Mouse (Mus musculus): ENCODE data around the gene Zfp729a. TPM values are rescaled to one million over a fixed set of nuclear protein-coding genes. Genes with fewer than 3 reads are reported as not detected.
A peak's percentile ranks its signal among the peaks of the same experiment; 100 is the strongest.
"Not testable (repeated sequence)": the region's sequence is repeated elsewhere in the genome, so short reads cannot be mapped to it uniquely, and the experiment has no call there.

Zfp729a gene
- 4.4 and 5.4 TPM in 2 replicates for polyA plus RNA-seq (2012; rRNA removed)

GRCm38 (mm10) chr13:67637294-67638007 lies at the start of gene Zfp729a, which contains the start of gene Gm49345:
Gene Zfp729a, minus strand, starts transcription at chr13:67637791.
Gene Gm49345, minus strand, starts transcription at chr13:67637769.
- peak; percentile 44 for DNase-seq (ENCODE audit: low spot score)

GRCm38 (mm10) chr13:67686971-67687370 lies 49.4 kb upstream of the Zfp729a start, which contains the start of gene Zfp738:
Gene Zfp738, minus strand, starts transcription at chr13:67687071.
- no peak for DNase-seq (ENCODE audit: low spot score)

GRCm38 (mm10) chr13:67683841-67684240 lies 46.2 kb upstream of the Zfp729a start:
- DNase-seq (ENCODE audit: low spot score), result not testable (repeated sequence)

GRCm38 (mm10) chr13:67682959-67683735 lies 45.6 kb upstream of the Zfp729a start:
- DNase-seq (ENCODE audit: low spot score), result peak; percentile 46

- DNase-seq (ENCODE audit: low spot score), result no peak
These were observed 37.3 kb upstream of the Zfp729a start for GRCm38 (mm10) chr13:67674902-67675301.

- no peak for DNase-seq (ENCODE audit: low spot score)
These were observed 14.9 kb upstream of the Zfp729a start for GRCm38 (mm10) chr13:67652496-67652895.

GRCm38 (mm10) chr13:67610108-67610507 lies 27.5 kb downstream of the Zfp729a start:
- no peak for DNase-seq (ENCODE audit: low spot score)

- DNase-seq (ENCODE audit: low spot score), result peak; percentile 66
These were observed 28.3 kb downstream of the Zfp729a start, which contains the start of gene Zfp729b for GRCm38 (mm10) chr13:67609066-67609876. Gene Zfp729b, minus strand, starts transcription at chr13:67609707.

GRCm38 (mm10) chr13:67572591-67573189 lies 64.9 kb downstream of the Zfp729a start:
- DNase-seq (ENCODE audit: low spot score), result no peak

Other genes starting within 250 kb of the Zfp729a start
- gene Zfp429, start 238.0 kb downstream of the Zfp729a start, polyA plus RNA-seq (2012; rRNA removed), result 7.6 and 8.3 TPM in 2 replicates
- gene Zfp459, start 216.4 kb downstream of the Zfp729a start, polyA plus RNA-seq (2012; rRNA removed), result 2.5 and 2.6 TPM in 2 replicates
- gene Zfp874a, start 186.2 kb downstream of the Zfp729a start, polyA plus RNA-seq (2012; rRNA removed), result 7.0 TPM in 2 replicates
- 7.3 and 8.7 TPM in 2 replicates for gene Zfp874b, start 153.5 kb downstream of the Zfp729a start, polyA plus RNA-seq (2012; rRNA removed)
- 6.5 and 6.9 TPM in 2 replicates for gene Zfp58, start 137.2 kb downstream of the Zfp729a start, polyA plus RNA-seq (2012; rRNA removed)
- gene Gm26965, start 111.6 kb downstream of the Zfp729a start, polyA plus RNA-seq (2012; rRNA removed), result 0.08 TPM in 1 of 2 replicates, not detected in the other
- 20.8 and 23.6 TPM in 2 replicates for gene Zfp87, start 111.6 kb downstream of the Zfp729a start, polyA plus RNA-seq (2012; rRNA removed)
- gene Zfp748, start 84.0 kb downstream of the Zfp729a start, polyA plus RNA-seq (2012; rRNA removed), result 4.9 TPM in 2 replicates
- 3.9 and 4.4 TPM in 2 replicates for gene Zfp729b, start 28.1 kb downstream of the Zfp729a start, polyA plus RNA-seq (2012; rRNA removed)
- not detected in 2 replicates for gene Gm49345, start within 50 bp of the Zfp729a start, polyA plus RNA-seq (2012; rRNA removed)
- 7.4 and 7.7 TPM in 2 replicates for gene Zfp738, start 49.3 kb upstream of the Zfp729a start, polyA plus RNA-seq (2012; rRNA removed)
- 5.8 and 6.5 TPM in 2 replicates for gene Zfp65, start 91.4 kb upstream of the Zfp729a start, polyA plus RNA-seq (2012; rRNA removed)
- gene Zfp85, start 117.4 kb upstream of the Zfp729a start, polyA plus RNA-seq (2012; rRNA removed), result 3.7 and 4.1 TPM in 2 replicates
- 2.2 and 2.3 TPM in 2 replicates for gene Zfp493, start 141.9 kb upstream of the Zfp729a start, polyA plus RNA-seq (2012; rRNA removed)
- 3.4 and 3.9 TPM in 2 replicates for gene Zfp273, start 175.9 kb upstream of the Zfp729a start, polyA plus RNA-seq (2012; rRNA removed)
- gene Gm10037, start 193.3 kb upstream of the Zfp729a start, polyA plus RNA-seq (2012; rRNA removed), result 3.7 TPM in 2 replicates
- not detected in 2 replicates for gene BC048507, start 225.5 kb upstream of the Zfp729a start, polyA plus RNA-seq (2012; rRNA removed)